Mouse (Mus musculus): Measurements from ENCODE around the gene Col13a1.

DNA sequence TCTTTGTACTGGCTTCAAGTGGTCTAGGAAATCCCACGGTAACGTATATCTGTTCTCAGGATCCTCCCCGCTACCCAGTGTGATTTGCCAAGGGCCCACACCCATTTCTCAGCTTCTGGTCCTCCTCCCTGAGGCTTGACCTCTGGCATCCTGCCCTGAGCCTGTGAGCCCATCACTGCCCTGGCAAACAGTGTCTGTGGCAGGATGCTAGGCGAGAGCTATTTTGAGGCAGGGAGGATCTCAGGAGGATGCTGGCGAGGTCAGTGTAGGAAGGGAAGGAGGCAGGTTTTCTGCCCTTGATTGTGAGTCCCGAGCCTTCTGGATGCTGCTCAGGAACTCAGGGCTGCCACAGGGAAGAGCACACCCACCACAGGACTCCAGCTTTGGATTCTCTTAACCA lies 22.2 kb downstream of the Col13a1 start:
- TF ChIP-seq MAFK (IDR thresholded peaks at IDR 0.05; ENCODE audit: insufficient replicate concordance, low read length): no peak
- TF ChIP-seq EP300 (IDR thresholded peaks at IDR 0.05; ENCODE audit: low read length): no peak
- TF ChIP-seq POLR2A (IDR thresholded peaks at IDR 0.05; ENCODE audit: low read depth, low read length): no peak
- no peak for TF ChIP-seq CTCF (conservative IDR thresholded peaks at IDR 0.05 in 1 of 2, IDR thresholded peaks at IDR 0.05 in 1 of 2; ENCODE audit: low read depth in 2 of 2, low read length in 2 of 2)
- no peak for TF ChIP-seq CHD2 (IDR thresholded peaks at IDR 0.05; ENCODE audit: low read length)
- no peak for TF ChIP-seq USF1 (IDR thresholded peaks at IDR 0.05; ENCODE audit: low read depth, low read length)
